Mouse (Mus musculus): ENCODE measurements around the gene Tomm70a. TPM values are rescaled to one million over a fixed set of nuclear protein-coding genes. Genes with fewer than 3 reads are reported as not detected.

The Tomm70a gene
- total and polyA plus RNA-seq, 2 experiments from 2014 or later: 35.7 to 53.5 TPM

GRCm38 (mm10) chr16:57177664-57178063, 56.2 kb downstream of the Tomm70a start:
- 74% methylated on average over 10 of the region's 10 CpGs for WGBS
- no peak overlapping the region for H3K27ac ChIP-seq (ENCODE audit: low read depth)
- H3K9ac ChIP-seq (replicated peaks; ENCODE audit: low read depth, low read length): no peak overlapping the region
- no peak for DNase-seq (ENCODE audit: low spot score)
- no peak overlapping the region for H3K4me3 ChIP-seq (ENCODE audit: low read depth, low read length)
- no peaks in the 10 kb centered on the region for H3K27me3 ChIP-seq (ENCODE audit: control insufficient read depth, insufficient read depth, low read length)
- no peak for TF ChIP-seq EP300 (IDR thresholded peaks at IDR 0.05; ENCODE audit: low read depth)
- no peak for TF ChIP-seq CTCF (IDR thresholded peaks at IDR 0.05; ENCODE audit: low read depth)
- no peaks in the 10 kb centered on the region for H3K9me3 ChIP-seq (replicated peaks; ENCODE audit: control insufficient read depth, low read length)
- peaks cover 47% of the 10 kb centered on the region for H3K36me3 ChIP-seq (replicated peaks; ENCODE audit: control insufficient read depth, insufficient read depth, low read length)
- ATAC-seq (ENCODE audit: insufficient read depth, low read depth): no peak
- H3K4me2 ChIP-seq (ENCODE audit: low read depth, low read length): no peak overlapping the region
- H3K4me1 ChIP-seq (ENCODE audit: control insufficient read depth, insufficient read depth): no peaks in the 10 kb centered on the region

- WGBS: 78% methylated on average over 11 of the region's 11 CpGs
- no peaks in the 10 kb centered on the region for H3K9me3 ChIP-seq (replicated peaks; ENCODE audit: control insufficient read depth, low read length)
- H3K36me3 ChIP-seq (replicated peaks; ENCODE audit: control insufficient read depth, insufficient read depth, low read length): peaks cover 62% of the 10 kb centered on the region
Measured at GRCm38 (mm10) chr16:57181180-57181579, 59.7 kb downstream of the Tomm70a start.

DNA sequence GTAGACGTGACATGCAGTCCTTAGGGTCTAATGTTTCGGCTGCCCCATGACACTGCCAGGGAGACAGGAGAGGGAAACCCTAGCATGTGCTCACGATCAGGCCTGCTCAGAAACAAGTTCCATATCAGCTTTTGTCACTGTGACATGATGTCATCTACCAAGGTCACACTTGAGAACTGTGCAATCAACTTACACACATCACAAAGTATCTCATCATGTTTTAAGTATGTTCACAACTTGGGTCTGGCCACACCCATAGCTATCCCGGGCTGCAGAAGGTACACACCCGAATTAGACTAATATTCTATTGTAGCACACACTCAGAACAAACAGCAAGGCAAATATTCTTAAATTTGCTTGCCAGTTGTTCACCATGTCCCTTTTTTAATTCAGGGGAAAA, 60.5 kb downstream of the Tomm70a start:
- DNase-seq (ENCODE audit: low spot score): no peak
- Histone ChIP-seq H3K4me1 (ENCODE audit: control insufficient read depth, insufficient read depth) (no peaks in the 10 kb centered on the region), H3K4me3 (ENCODE audit: low read depth, low read length) (no peak overlapping the region), H3K9ac (replicated peaks; ENCODE audit: low read depth, low read length) (no peak overlapping the region), H3K4me2 (ENCODE audit: low read depth, low read length) (no peak overlapping the region), H3K36me3 (replicated peaks; ENCODE audit: control insufficient read depth, insufficient read depth, low read length) (peaks cover 58% of the 10 kb centered on the region), H3K9me3 (replicated peaks; ENCODE audit: control insufficient read depth, low read length) (no peaks in the 10 kb centered on the region), H3K27ac (ENCODE audit: low read depth) (no peak overlapping the region), H3K27me3 (ENCODE audit: control insufficient read depth, insufficient read depth, low read length) (no peaks in the 10 kb centered on the region)
- TF ChIP-seq CTCF (IDR thresholded peaks at IDR 0.05; ENCODE audit: low read depth) (no peak), EP300 (IDR thresholded peaks at IDR 0.05; ENCODE audit: low read depth) (no peak)
- 68% methylated on average over 5 of the region's 5 CpGs for whole genome bisulfite sequencing
- ATAC-seq (ENCODE audit: insufficient read depth, low read depth): no peak

More at GRCm38 (mm10) chr16:57181180-57181579, 59.7 kb downstream of the Tomm70a start:
- no peak overlapping the region for H3K4me2 ChIP-seq (ENCODE audit: low read depth, low read length)
- H3K27ac ChIP-seq (ENCODE audit: low read depth): no peak overlapping the region
- no peak for TF ChIP-seq CTCF (IDR thresholded peaks at IDR 0.05; ENCODE audit: low read depth)
- no peak for TF ChIP-seq EP300 (IDR thresholded peaks at IDR 0.05; ENCODE audit: low read depth)
- H3K27me3 ChIP-seq (ENCODE audit: control insufficient read depth, insufficient read depth, low read length): no peaks in the 10 kb centered on the region
- no peak for ATAC-seq (ENCODE audit: insufficient read depth, low read depth)
- no peaks in the 10 kb centered on the region for H3K4me1 ChIP-seq (ENCODE audit: control insufficient read depth, insufficient read depth)
- DNase-seq (ENCODE audit: low spot score): no peak
- no peak overlapping the region for H3K9ac ChIP-seq (replicated peaks; ENCODE audit: low read depth, low read length)
- no peak overlapping the region for H3K4me3 ChIP-seq (ENCODE audit: low read depth, low read length)

DNA sequence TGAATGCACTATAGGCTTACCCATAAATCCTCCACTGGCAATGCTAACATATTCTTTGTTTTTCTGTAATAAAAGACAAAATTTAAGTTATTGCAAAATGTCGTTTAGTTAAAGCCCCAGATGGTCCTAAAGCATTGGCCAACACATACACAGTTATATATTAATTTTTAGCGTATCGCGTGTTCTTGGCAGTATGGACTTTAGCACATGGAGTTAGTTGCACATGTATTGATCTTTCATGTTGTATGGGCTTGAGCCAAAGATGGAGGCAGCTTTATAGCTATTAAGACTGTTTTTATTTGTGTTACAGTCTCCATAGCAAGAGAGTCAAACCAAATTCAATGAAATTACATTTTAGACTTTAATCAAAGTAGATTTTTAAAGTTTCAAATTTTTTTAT, 65.1 kb downstream of the Tomm70a start:
- DNase-seq (ENCODE audit: low spot score): no peak
- peaks cover 60% of the 10 kb centered on the region for H3K36me3 ChIP-seq (replicated peaks; ENCODE audit: control insufficient read depth, insufficient read depth, low read length)
- H3K4me1 ChIP-seq (ENCODE audit: control insufficient read depth, insufficient read depth): no peaks in the 10 kb centered on the region
- no peaks in the 10 kb centered on the region for H3K27me3 ChIP-seq (ENCODE audit: control insufficient read depth, insufficient read depth, low read length)
- ATAC-seq (ENCODE audit: insufficient read depth, low read depth): no peak
- WGBS: 96% methylated on average over 4 of the region's 4 CpGs
- H3K9ac ChIP-seq (replicated peaks; ENCODE audit: low read depth, low read length): no peak overlapping the region
- no peak overlapping the region for H3K4me2 ChIP-seq (ENCODE audit: low read depth, low read length)
- TF ChIP-seq CTCF (IDR thresholded peaks at IDR 0.05; ENCODE audit: low read depth) (no peak), EP300 (IDR thresholded peaks at IDR 0.05; ENCODE audit: low read depth) (no peak)
- H3K9me3 ChIP-seq (replicated peaks; ENCODE audit: control insufficient read depth, low read length): no peaks in the 10 kb centered on the region
- no peak overlapping the region for H3K27ac ChIP-seq (ENCODE audit: low read depth)
- no peak overlapping the region for H3K4me3 ChIP-seq (ENCODE audit: low read depth, low read length)

DNA sequence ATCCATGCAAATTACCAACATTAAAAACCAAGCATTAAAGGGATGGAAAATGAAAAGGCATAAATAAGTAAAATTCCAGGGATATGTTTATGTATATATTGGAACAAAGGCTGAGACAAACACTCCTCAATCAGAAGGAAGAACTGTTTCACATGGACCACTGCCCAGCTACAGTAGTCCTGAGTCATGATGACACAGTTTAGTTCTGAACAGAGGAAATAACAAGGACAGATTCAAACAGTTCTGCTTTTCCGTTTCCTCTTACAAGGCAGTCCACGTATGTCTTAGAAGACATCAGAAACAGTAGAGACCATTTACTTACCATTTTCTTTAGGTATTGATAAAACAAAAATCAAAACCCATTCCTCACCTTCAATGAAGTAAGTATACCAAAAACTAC, 68.0 kb downstream of the Tomm70a start:
- Histone ChIP-seq H3K9ac (replicated peaks; ENCODE audit: low read depth, low read length) (no peak overlapping the region), H3K4me2 (ENCODE audit: low read depth, low read length) (no peak overlapping the region), H3K27ac (ENCODE audit: low read depth) (no peak overlapping the region), H3K36me3 (replicated peaks; ENCODE audit: control insufficient read depth, insufficient read depth, low read length) (peaks cover 48% of the 10 kb centered on the region), H3K9me3 (replicated peaks; ENCODE audit: control insufficient read depth, low read length) (no peaks in the 10 kb centered on the region), H3K4me3 (ENCODE audit: low read depth, low read length) (no peak overlapping the region), H3K4me1 (ENCODE audit: control insufficient read depth, insufficient read depth) (no peaks in the 10 kb centered on the region), H3K27me3 (ENCODE audit: control insufficient read depth, insufficient read depth, low read length) (no peaks in the 10 kb centered on the region)
- DNase-seq (ENCODE audit: low spot score) (peak; percentile 55), ATAC-seq (ENCODE audit: insufficient read depth, low read depth) (no peak)
- no peak for TF ChIP-seq CTCF (IDR thresholded peaks at IDR 0.05; ENCODE audit: low read depth)
- no peak for TF ChIP-seq EP300 (IDR thresholded peaks at IDR 0.05; ENCODE audit: low read depth)
- 71% methylated on average over 2 of the region's 2 CpGs for WGBS

GRCm38 (mm10) chr16:57190390-57190789, 68.9 kb downstream of the Tomm70a start:
- Histone ChIP-seq H3K4me2 (ENCODE audit: low read depth, low read length) (no peak overlapping the region), H3K9me3 (replicated peaks; ENCODE audit: control insufficient read depth, low read length) (no peaks in the 10 kb centered on the region), H3K4me3 (ENCODE audit: low read depth, low read length) (no peak overlapping the region), H3K27ac (ENCODE audit: low read depth) (no peak overlapping the region), H3K9ac (replicated peaks; ENCODE audit: low read depth, low read length) (no peak overlapping the region), H3K27me3 (ENCODE audit: control insufficient read depth, insufficient read depth, low read length) (no peaks in the 10 kb centered on the region), H3K36me3 (replicated peaks; ENCODE audit: control insufficient read depth, insufficient read depth, low read length) (peaks cover 52% of the 10 kb centered on the region), H3K4me1 (ENCODE audit: control insufficient read depth, insufficient read depth) (no peaks in the 10 kb centered on the region)
- WGBS: 77% methylated on average over 8 of the region's 8 CpGs
- no peak for DNase-seq (ENCODE audit: low spot score)
- ATAC-seq (ENCODE audit: insufficient read depth, low read depth): no peak
- TF ChIP-seq CTCF (IDR thresholded peaks at IDR 0.05; ENCODE audit: low read depth) (no peak), EP300 (IDR thresholded peaks at IDR 0.05; ENCODE audit: low read depth) (no peak)
